Mouse (Mus musculus) adrenal gland, adult (tissue): Measurements from ENCODE around the gene Gm7137.
"Not testable (repeated sequence)": the region's sequence is repeated elsewhere in the genome, so short reads cannot be mapped to it uniquely, and the experiment has no call there.

Source experiments
- DNase-seq, 2 experiments: peaks; one replicate each; pipeline ENCODE4 v3.0.0; 2022 to 2023; ENCODE audit warnings: low spot score in 1 of 2; ENCODE audit not compliant: inconsistent age in 2 of 2

The Gm7137 gene

DNA sequence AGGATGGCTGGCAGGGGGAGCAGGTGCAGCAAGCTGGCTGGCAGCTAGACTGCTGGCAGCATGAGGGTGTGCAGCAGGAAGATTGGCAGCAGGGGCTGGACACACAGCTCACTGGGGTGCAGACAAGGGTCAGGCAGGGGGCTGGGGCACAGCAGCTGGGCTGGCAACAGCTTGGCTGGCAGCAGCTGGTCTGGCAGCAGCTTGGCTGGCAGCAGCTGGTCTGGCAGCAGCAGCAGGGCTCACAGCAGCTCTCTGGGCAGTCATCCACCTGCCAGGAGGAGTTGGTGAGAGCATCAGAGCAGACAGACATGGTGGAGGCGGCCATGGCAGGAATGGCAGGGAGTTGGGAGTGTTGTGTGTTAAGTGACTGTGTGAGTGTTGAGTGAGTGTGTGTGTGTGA is at the start of gene Gm7137:
Gene Gm7137, minus strand, starts transcription at position 325 of the 400 bp plus-strand sequence.
- DNase-seq = not testable (repeated sequence)

- DNase-seq = no peak
Measured at GRCm38 (mm10) chr10:77835647-77836046, 47.6 kb upstream of the Gm7137 start, which contains the start of gene Krtap10-10. Krtap10-10 (plus strand) TSS chr10:77835947.

DNA sequence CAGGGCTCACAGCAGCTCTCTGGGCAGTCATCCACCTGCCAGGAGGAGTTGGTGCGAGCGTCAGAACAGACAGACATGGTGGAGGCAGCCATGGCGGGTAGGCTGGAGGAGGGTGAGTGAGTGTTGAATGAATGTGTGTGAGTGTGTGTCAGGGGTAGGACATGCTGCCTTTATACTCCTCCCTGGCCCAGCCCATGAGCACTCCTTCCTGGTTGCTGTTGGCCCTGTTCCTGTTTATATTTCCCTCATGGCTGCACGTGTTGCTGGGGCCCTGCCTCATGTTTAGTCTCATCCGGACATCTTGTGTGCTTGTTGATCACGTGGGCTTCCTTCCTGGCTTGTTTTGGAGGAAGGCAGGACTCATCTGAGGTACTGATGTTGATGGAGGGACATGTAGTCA is 39.0 kb upstream of the Gm7137 start, which contains the start of gene Krtap10-4:
Gene Krtap10-4, minus strand, starts transcription at position 145 of the 400 bp plus-strand sequence.
- no peak for DNase-seq

DNA sequence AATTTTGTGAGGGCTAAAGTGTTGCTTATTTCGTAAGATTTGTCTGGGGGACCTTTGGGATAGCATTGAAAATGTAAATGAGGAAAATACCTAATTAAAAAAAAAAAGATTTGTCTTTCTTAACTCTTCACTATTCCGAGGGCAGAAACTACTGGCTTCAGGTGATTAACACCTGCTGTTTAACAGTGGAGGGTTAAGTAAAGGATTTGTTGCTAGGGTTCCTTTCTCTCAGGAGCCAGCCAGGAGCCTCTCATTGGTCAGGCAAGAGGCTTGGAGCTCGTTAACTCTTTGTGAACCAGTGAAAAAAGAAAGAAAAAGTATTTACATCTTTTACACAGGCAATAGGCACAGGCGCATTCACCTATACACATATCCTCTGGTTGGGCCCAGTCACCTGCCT is 31.2 kb upstream of the Gm7137 start:
- no peak for DNase-seq

- DNase-seq = no peak
Measured at GRCm38 (mm10) chr10:77818523-77818922, 30.5 kb upstream of the Gm7137 start.

GRCm38 (mm10) chr10:77815514-77815913 is 27.5 kb upstream of the Gm7137 start:
- DNase-seq = peak in 1 of 2 experiments; percentile 54

GRCm38 (mm10) chr10:77814382-77814781 is 26.4 kb upstream of the Gm7137 start, which contains the start of gene Gm2696:
Gm2696 (plus strand) TSS chr10:77814682.
- DNase-seq = no peak

GRCm38 (mm10) chr10:77811743-77812142 is 23.7 kb upstream of the Gm7137 start, which contains the start of gene Gm9507:
Gm9507 (minus strand) TSS chr10:77811843.
- no peak for DNase-seq

- no peak for DNase-seq
Measured at GRCm38 (mm10) chr10:77804095-77804494, 16.1 kb upstream of the Gm7137 start.

DNA sequence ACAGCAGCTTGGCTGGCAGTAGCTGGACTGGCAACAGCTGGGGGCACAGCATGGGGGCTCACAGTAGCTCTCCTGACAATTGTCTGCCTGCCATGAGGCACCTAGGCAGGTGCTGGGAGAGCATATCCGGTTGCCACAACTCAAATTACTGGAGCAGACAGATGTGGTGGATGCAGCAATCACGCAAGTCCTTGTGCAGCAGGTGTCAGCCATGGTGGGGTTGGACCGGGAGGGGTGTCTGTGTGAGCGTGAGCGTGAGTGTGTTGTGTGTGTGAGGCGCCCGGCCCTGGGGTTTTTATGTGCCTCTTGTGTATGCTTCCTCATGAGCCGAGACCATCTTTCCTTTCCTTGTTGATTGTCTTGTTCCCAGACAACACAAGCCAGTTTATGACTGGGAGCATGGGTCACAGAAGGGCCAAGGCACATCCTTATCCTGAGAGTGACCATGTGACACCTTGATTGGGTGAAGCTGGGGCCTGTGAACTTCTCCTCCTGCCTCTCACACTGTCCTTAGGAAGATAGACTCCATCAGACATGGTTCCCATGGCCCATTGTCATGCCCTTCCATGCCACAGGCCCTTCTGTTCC is 11.0 kb upstream of the Gm7137 start, which contains the start of gene Gm19668:
Gene Gm19668, minus strand, starts transcription at position 213 of the 588 bp plus-strand sequence.
- DNase-seq = no peak

DNA sequence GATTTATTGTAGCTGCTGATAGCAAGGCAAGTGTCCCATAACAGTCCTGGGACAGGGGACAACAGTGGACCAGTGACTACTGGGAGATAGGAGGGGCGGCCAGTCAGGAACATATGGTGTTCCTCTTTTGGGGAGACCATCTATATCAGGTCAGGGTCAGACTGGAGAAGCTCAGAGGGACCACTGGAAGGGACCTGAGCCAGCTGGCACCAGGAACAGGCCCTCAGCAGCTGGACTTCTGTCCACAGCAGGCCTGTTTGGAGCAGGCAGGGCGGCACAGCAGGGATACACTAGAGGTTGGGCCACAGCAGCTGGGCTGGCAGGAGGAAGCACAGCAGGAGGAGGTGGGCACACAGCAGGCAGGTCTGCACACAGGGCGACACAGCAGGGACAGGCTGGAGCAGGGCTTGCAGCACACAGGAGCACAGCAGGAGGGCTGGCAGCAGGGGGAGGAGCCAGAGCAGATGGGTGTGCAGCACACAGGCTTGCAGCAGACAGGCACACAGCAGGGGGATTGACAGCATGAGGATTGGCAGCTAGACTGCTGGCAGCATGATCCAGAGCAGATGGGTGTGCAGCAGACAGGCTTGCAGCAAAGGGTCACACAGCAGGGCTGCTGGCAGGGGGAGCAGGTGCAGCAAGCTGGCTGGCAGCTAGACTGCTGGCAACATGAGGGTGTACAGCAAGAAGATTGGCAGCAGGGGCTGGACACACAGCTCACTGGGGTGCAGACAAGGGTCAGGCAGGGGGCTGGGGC is 10.3 kb upstream of the Gm7137 start:
- DNase-seq = not testable (repeated sequence)

DNA sequence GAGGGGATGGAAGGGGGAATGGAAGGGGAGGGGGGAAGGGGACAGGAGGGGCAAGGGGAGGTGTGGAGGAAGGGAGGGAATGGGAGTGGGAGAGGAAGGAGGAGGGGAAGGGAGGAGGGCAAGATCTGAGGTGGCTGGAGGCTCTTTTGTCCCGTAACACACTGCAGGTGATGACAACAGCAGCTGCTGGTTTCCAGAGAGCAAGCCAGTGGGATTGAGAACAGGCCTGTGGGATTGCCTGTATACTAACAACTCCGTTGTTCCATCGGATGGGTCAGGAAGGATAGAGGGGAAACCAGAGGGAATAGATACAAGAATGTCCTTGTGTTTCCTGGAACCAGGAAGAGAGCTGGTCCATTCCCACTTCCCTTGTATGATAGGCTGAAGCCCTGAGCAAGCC is 9.7 kb upstream of the Gm7137 start:
- DNase-seq = no peak

- DNase-seq = no peak
Measured at GRCm38 (mm10) chr10:77794976-77795375, 7.0 kb upstream of the Gm7137 start, which contains the start of gene Gm9639. Gm9639 (minus strand) TSS chr10:77795076.

DNA sequence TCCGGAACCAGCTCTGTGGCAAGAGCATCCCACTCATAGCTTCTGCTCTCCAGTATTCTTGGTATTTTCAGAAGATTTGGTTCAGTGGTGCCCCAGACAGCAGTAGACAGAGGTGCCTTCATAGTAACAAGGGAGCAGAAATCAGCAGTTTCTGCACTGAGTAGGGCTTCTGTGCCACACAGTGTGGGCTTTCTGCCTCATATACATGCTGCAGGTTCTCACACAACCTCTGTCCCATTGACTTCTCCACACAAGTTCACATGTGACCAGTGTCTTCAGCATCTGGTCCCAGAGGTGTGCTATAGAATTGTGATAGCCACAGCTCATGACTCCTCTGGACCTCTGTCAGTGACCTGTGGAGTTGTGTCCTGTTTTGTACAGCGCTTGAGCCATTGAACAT is 621 bp upstream of the Gm7137 start:
- DNase-seq = no peak

DNA sequence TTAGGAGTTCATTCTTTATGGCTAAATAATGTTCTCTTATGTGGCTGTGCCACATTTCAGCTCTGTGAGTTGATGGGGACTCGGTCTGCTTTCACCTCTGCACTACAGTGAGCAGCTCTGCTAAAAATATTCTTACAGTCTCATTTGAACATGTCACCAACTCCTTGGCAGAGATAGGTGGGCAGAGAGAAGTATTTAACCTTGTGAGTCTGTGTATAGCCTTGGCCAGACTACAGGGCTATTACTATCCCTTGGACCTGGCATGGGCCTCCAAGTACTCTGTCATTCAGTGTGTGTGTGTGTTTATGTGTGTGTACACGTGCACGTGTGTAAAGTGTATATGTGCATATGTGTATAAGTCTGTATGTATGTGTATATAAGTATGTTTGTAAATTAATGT is 4.6 kb downstream of the Gm7137 start:
- DNase-seq = not testable (repeated sequence)

- not testable (repeated sequence) for DNase-seq
Measured at GRCm38 (mm10) chr10:77782442-77782841, 5.6 kb downstream of the Gm7137 start, which contains the start of gene Gm3250. Gm3250 (minus strand) TSS chr10:77782542.

- not testable (repeated sequence) for DNase-seq
Measured at GRCm38 (mm10) chr10:77776844-77777243, 11.2 kb downstream of the Gm7137 start, which contains the start of gene Gm7138. Gm7138 (minus strand) TSS chr10:77776944.

DNA sequence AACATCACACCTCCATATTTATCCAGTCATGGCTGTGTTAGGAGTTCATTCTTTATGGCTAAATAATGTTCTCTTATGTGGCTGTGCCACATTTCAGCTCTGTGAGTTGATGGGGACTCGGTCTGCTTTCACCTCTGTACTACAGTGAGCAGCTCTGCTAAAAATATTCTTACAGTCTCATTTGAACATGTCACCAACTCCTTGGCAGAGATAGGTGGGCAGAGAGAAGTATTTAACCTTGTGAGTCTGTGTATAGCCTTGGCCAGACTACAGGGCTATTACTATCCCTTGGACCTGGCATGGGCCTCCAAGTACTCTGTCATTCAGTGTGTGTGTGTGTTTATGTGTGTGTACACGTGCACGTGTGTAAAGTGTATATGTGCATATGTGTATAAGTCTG is 15.9 kb downstream of the Gm7137 start:
- not testable (repeated sequence) for DNase-seq

GRCm38 (mm10) chr10:77771225-77771624 is 16.8 kb downstream of the Gm7137 start, which contains the start of gene Gm3238:
Gm3238 (minus strand) TSS chr10:77771325.
- not testable (repeated sequence) for DNase-seq

GRCm38 (mm10) chr10:77769727-77770126 is 18.3 kb downstream of the Gm7137 start:
- no peak for DNase-seq

GRCm38 (mm10) chr10:77759582-77759981 is 28.4 kb downstream of the Gm7137 start, which contains the start of gene Gm3233:
Gm3233 (minus strand) TSS chr10:77759682.
- not testable (repeated sequence) for DNase-seq

- DNase-seq = no peak
Measured at GRCm38 (mm10) chr10:77753448-77753847, 34.6 kb downstream of the Gm7137 start.
